ENCODE assay signal across 20 mouse cellular contexts in genomic region chr17:85717266-85717665, GRCm38 (mm10). TPM values are rescaled to one million over a fixed set of nuclear protein-coding genes. Genes with fewer than 3 reads are reported as not detected.
DNase-seq lines count a peak whose midpoint lies in the region; ATAC-seq lines count a peak whose summit lies in the region.
"Had no signal": no experiment of that assay in that cellular context is flagged by ENCODE, and none has a peak within 500 bp of the region (broad histone marks: within the 10 kb centered on the region; RNA-seq: fewer than 3 reads in every experiment).

No protein-coding gene starts in this region.

- H3K9ac ChIP-seq in limb, embryonic 13.5 days: no peak overlapping the region

- H3K9me3 ChIP-seq in embryonic facial prominence, embryonic 10.5 days: no peaks in the 10 kb centered on the region
- no peaks in the 10 kb centered on the region for H3K9me3 ChIP-seq in limb, embryonic 13.5 days
- H3K9me3 ChIP-seq: heart, embryonic 10.5 days had no signal

- 54% methylated on average over 7 of the region's 7 CpGs for WGBS in embryonic facial prominence, embryonic 10.5 days
- 42% methylated on average over 7 of the region's 7 CpGs for WGBS in limb, embryonic 13.5 days

- H3K4me2 ChIP-seq in limb, embryonic 13.5 days (replicated peaks): no peak overlapping the region

- H3K4me1 ChIP-seq in embryonic facial prominence, embryonic 10.5 days: peaks cover 46% of the 10 kb centered on the region
- H3K4me1 ChIP-seq in limb, embryonic 13.5 days: peaks cover 22% of the 10 kb centered on the region
- H3K4me1 ChIP-seq: heart, embryonic 10.5 days had no signal

- peak; percentile 50 for DNase-seq in gastrocnemius, postnatal 10 days
- no peak for DNase-seq in gastrocnemius, adult 18-20 months (ENCODE audit: low spot score)
- peak; percentile 43 for DNase-seq in left cerebral cortex, postnatal 4 days
- DNase-seq in left cerebral cortex, adult 11 months (ENCODE audit: low spot score): no peak
- peak; percentile 67 for DNase-seq in embryonic facial prominence, embryonic 10.5 days (ENCODE audit: low spot score)
- no peak for DNase-seq in natural killer cell, adult 2 months (ENCODE audit: low spot score in 2 of 2)
- DNase-seq in Muller cell, postnatal 12 days (ENCODE audit: inconsistent ontology term): no peak
- DNase-seq: adrenal gland, adult 8-10 months; cerebellum, adult 9-10 months; heart, postnatal 4 days; kidney, adult 2 months; right cerebral cortex, postnatal 25 days; thymus, postnatal 14 days had no signal

- peak overlapping the region; percentile 55 for H3K27ac ChIP-seq in embryonic facial prominence, embryonic 10.5 days (replicated peaks)
- no peak overlapping the region for H3K27ac ChIP-seq in limb, embryonic 13.5 days
- H3K27ac ChIP-seq: heart, embryonic 10.5 days; layer of hippocampus, adult 2 months had no signal

- peak; percentile 67; the same call in 1 of the 2 replicates for ATAC-seq in limb, embryonic 13.5 days (ENCODE audit: low FRiP score, low read depth)

- peaks cover 68% of the 10 kb centered on the region for H3K27me3 ChIP-seq in embryonic facial prominence, embryonic 10.5 days (replicated peaks; ENCODE audit: low read depth, poor library complexity, severe bottlenecking)
- peaks cover 6% of the 10 kb centered on the region; the same call in 1 of the 2 replicates for H3K27me3 ChIP-seq in limb, embryonic 13.5 days

- intact Hi-C loops in left cerebral cortex, postnatal 4 days (cut with DNase I): no loop called here

- H3K4me3 ChIP-seq in embryonic facial prominence, embryonic 10.5 days: no peak overlapping the region
- H3K4me3 ChIP-seq in limb, embryonic 13.5 days: no peak overlapping the region
- H3K4me3 ChIP-seq: erythroblast, embryonic 14.5 days; heart, embryonic 10.5 days; layer of hippocampus, adult 2 months; myocyte had no signal

- no peaks in the 10 kb centered on the region for H3K36me3 ChIP-seq in embryonic facial prominence, embryonic 10.5 days (replicated peaks)
- no peaks in the 10 kb centered on the region for H3K36me3 ChIP-seq in limb, embryonic 13.5 days
- H3K36me3 ChIP-seq: heart, embryonic 10.5 days had no signal

RNA-seq across cellular contexts. Expression of gene Six2, which starts 29.2 kb away (rescaled TPM):
- total RNA-seq in gastrocnemius, postnatal 10 days (2021): 10 to 100 TPM; 13.0 to 13.7 TPM
- 10 to 100 TPM; 16.8 to 22.2 TPM for total RNA-seq in gastrocnemius, adult 18-20 months (2021)
- total RNA-seq in left cerebral cortex, postnatal 4 days (2021): 1 to 10 TPM; 1.4 to 1.8 TPM
- polyA plus RNA-seq in embryonic facial prominence, embryonic 10.5 days (2016; fragmentation: Nextera tagmentation; extraction: Ambion mirVana): 10.1 and 15.6 TPM in 2 replicates
- polyA plus RNA-seq in limb, embryonic 13.5 days (2015; fragmentation: Nextera tagmentation; extraction: Ambion mirVana): 8.7 and 9.7 TPM in 2 replicates
- polyA plus RNA-seq: C2C12; erythroblast, embryonic 14.5 days; liver, embryonic 16.5 days; myocyte had no signal

Comparison
In these comparisons a context has a peak if more than half of its experiments do, and no peak if none do; other contexts are left out.
1. DNase-seq: peak in gastrocnemius, postnatal 10 days (single experiment), left cerebral cortex, postnatal 4 days (single experiment) and embryonic facial prominence, embryonic 10.5 days (single experiment); none in gastrocnemius, adult 18-20 months (single experiment), left cerebral cortex, adult 11 months (single experiment), natural killer cell, adult 2 months (0 of 2) and Muller cell, postnatal 12 days (single experiment).
2. RNA of gene Six2, which starts 29.2 kb away (total RNA-seq): 16.8 to 22.2 TPM in gastrocnemius, adult 18-20 months and 13.0 to 13.7 TPM in gastrocnemius, postnatal 10 days; 1.4 to 1.8 TPM in left cerebral cortex, postnatal 4 days; every median in the first group is over 4 times any median in the second.